Mouse (Mus musculus) layer of hippocampus, adult 8-10 months (tissue): ENCODE measurements around the gene Mael. TPM values are rescaled to one million over a fixed set of nuclear protein-coding genes. Genes with fewer than 3 reads are reported as not detected.

ENCODE experiments used
- DNase-seq, 2 experiments: peaks; one replicate each; pipeline ENCODE4 v3.0.0; 2022; ENCODE audit warnings: low spot score in 2 of 2
- total RNA-seq, 4 experiments: library from RNA; stranded (reverse); gene quantifications; 2 replicates each; pipeline ENCODE4 v1.2.4; 2022

The Mael gene
- total RNA-seq, 4 experiments from 2014 or later = 0.41 TPM; not detected in 3

DNA sequence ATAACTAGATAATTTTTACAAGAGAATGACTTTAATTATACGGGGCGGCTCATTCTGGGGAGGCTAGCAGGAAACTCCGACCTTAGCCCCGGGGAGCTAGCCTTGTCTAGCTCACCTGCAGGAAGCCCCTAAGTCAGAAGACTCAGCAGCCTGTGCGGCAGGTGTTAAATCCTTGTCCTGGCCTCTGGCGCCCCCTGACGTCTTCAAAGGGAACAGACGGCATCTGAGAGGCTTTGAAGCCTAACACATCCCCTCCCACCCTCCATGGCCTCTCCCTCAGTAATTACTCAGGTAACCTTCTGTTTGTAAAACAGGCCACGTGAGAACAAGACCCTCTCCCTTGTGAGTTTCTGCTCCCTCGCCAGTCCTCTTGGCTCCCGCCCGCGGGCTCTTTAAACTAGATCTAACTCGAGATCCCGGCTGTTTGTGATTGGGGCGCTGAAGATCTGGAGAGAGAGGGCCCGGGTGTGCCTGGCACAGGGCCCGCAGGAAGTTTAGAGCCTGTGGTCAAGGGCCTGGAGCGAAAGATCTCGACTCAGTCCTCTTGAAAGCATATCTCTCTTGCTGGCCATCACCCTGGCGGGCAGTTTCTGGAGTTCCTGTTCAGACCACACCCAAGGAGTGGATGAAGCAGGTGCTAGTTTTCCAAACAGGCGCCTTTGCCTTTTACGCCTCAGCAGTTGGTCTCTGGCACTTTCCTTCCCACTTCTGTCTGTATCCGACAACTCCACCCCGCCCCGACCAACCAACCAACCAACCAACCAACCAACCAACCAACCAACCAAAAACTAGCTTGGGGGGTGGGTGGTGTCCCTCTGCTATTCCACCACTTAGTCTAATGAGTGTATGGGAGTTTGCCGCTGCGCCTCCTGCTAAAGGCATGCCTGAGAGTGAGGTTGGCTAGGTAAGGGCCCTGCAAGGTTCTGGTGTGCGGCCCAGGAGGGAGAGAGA is 84.1 kb downstream of the Mael start:
- DNase-seq = peak; percentile 35 to 74

DNA sequence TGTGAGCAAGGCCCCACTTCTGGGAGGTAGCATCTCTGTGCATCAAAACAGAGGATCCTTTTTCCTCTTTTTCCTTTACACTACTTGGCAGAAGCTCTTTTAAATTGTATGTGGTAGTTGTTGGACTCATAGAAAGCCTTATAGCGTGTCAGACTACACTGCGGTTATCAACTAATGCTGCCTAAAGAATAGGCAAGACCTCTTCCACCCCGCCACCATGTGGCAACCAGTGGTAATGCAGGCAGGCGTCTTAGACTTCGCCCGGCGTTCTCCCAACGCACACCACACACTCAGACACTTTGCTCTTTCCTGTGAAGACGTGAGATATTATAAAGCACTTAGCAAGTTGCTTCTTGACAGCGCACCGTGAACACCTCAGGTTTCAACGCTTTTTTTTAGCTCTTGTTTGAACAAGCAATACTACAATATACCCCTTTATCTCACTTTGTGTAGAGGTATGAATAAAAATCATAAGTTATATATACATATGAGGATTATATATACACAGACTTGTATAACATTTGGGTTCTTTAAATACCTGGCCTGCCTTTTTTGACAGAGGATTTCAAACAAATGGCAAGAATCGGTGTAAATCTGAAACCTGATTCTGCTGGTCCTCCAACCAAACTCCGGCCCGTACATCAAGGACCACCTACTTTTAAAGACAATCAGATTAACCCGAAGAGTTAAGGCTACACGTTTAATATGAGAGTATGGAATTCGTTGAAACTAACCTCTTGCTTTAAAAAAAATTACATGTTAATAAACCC is 85.0 kb downstream of the Mael start:
- peak; percentile 72 to 89 for DNase-seq

GRCm38 (mm10) chr1:166152034-166152433 is 86.5 kb downstream of the Mael start:
- no peak for DNase-seq

GRCm38 (mm10) chr1:166151341-166151740 is 87.2 kb downstream of the Mael start:
- no peak for DNase-seq

Other genes with a start within 250 kb of the Mael start
- gene Pou2f1, start 236.1 kb downstream of the Mael start, total RNA-seq = 10 to 100 TPM; 17.0 to 23.2 (median 21.1) TPM
- under 1 TPM in 3 of 4 experiments, not detected in 1; 0.12 to 0.20 (median 0.20) TPM for gene Dusp27, start 110.8 kb downstream of the Mael start, total RNA-seq
- under 1 TPM in 1 of 4 experiments, not detected in 3; 0.17 TPM for gene Gpa33, start 108.5 kb downstream of the Mael start, total RNA-seq
- gene Ildr2, start 15.4 kb upstream of the Mael start, total RNA-seq = 10 to 100 TPM; 72.0 to 77.5 (median 74.7) TPM
- 10 to 100 TPM; 36.5 to 41.8 (median 39.3) TPM for gene Tada1, start 140.3 kb upstream of the Mael start, total RNA-seq
- 10 to 100 TPM; 34.0 to 35.0 (median 34.4) TPM for gene Pogk, start 171.1 kb upstream of the Mael start, total RNA-seq